Mouse (Mus musculus): Measurements from ENCODE around the gene Cltc. TPM values are rescaled to one million over a fixed set of nuclear protein-coding genes. Genes with fewer than 3 reads are reported as not detected.

Cltc gene
- polyA plus RNA-seq, 1 experiment from 2014 or later = 177 TPM

GRCm38 (mm10) chr11:86682861-86683260 is 74.5 kb downstream of the Cltc start:
- Histone ChIP-seq H3K27ac (ENCODE audit: low read length) (no peak overlapping the region), H3K4me1 (ENCODE audit: control insufficient read depth, insufficient read depth, low read length) (peaks cover 25% of the 10 kb centered on the region), H3K9ac (ENCODE audit: low read depth, low read length) (peak overlapping the region; percentile 92), H3K27me3 (ENCODE audit: control insufficient read depth, insufficient read depth, low read depth, low read length) (no peaks in the 10 kb centered on the region), H3K4me2 (ENCODE audit: low read length) (peak overlapping the region; percentile 89), H3K36me3 (ENCODE audit: control insufficient read depth, insufficient read depth, low read length) (no peaks in the 10 kb centered on the region), H3K9me3 (replicated peaks; ENCODE audit: control insufficient read depth, low read length, poor library complexity, severe bottlenecking) (no peaks in the 10 kb centered on the region), H3K4me3 (ENCODE audit: low read depth, low read length) (peak overlapping the region; percentile 92)
- WGBS = 41% methylated on average over 7 of the region's 7 CpGs
- ATAC-seq = no peak

- H3K36me3 ChIP-seq (ENCODE audit: control insufficient read depth, insufficient read depth, low read length) = no peaks in the 10 kb centered on the region
- no peak for ATAC-seq
- no peak overlapping the region for H3K4me3 ChIP-seq (ENCODE audit: low read depth, low read length)
- H3K4me1 ChIP-seq (ENCODE audit: control insufficient read depth, insufficient read depth, low read length) = peaks cover 25% of the 10 kb centered on the region
- H3K27ac ChIP-seq (ENCODE audit: low read length) = no peak overlapping the region
- no peak overlapping the region for H3K4me2 ChIP-seq (ENCODE audit: low read length)
- no peak overlapping the region for H3K9ac ChIP-seq (ENCODE audit: low read depth, low read length)
- 86% methylated on average over 3 of the region's 3 CpGs for WGBS
- H3K9me3 ChIP-seq (replicated peaks; ENCODE audit: control insufficient read depth, low read length, poor library complexity, severe bottlenecking) = no peaks in the 10 kb centered on the region
- no peaks in the 10 kb centered on the region for H3K27me3 ChIP-seq (ENCODE audit: control insufficient read depth, insufficient read depth, low read depth, low read length)
Observed at GRCm38 (mm10) chr11:86681423-86681822, 75.9 kb downstream of the Cltc start.

GRCm38 (mm10) chr11:86680729-86681128 is 76.6 kb downstream of the Cltc start:
- Histone ChIP-seq H3K9ac (ENCODE audit: low read depth, low read length) (no peak overlapping the region), H3K27me3 (ENCODE audit: control insufficient read depth, insufficient read depth, low read depth, low read length) (no peaks in the 10 kb centered on the region), H3K4me2 (ENCODE audit: low read length) (no peak overlapping the region), H3K4me3 (ENCODE audit: low read depth, low read length) (no peak overlapping the region), H3K9me3 (replicated peaks; ENCODE audit: control insufficient read depth, low read length, poor library complexity, severe bottlenecking) (no peaks in the 10 kb centered on the region), H3K36me3 (ENCODE audit: control insufficient read depth, insufficient read depth, low read length) (no peaks in the 10 kb centered on the region), H3K4me1 (ENCODE audit: control insufficient read depth, insufficient read depth, low read length) (peaks cover 25% of the 10 kb centered on the region), H3K27ac (ENCODE audit: low read length) (no peak overlapping the region)
- WGBS = 92% methylated on average over 3 of the region's 3 CpGs
- no peak for ATAC-seq

- no peak overlapping the region for H3K9ac ChIP-seq (ENCODE audit: low read depth, low read length)
- H3K4me1 ChIP-seq (ENCODE audit: control insufficient read depth, insufficient read depth, low read length) = peaks cover 14% of the 10 kb centered on the region
- H3K4me2 ChIP-seq (ENCODE audit: low read length) = no peak overlapping the region
- H3K4me3 ChIP-seq (ENCODE audit: low read depth, low read length) = no peak overlapping the region
- ATAC-seq = no peak
- 27% methylated on average over 5 of the region's 5 CpGs for WGBS
- H3K27ac ChIP-seq (ENCODE audit: low read length) = no peak overlapping the region
- H3K9me3 ChIP-seq (replicated peaks; ENCODE audit: control insufficient read depth, low read length, poor library complexity, severe bottlenecking) = no peaks in the 10 kb centered on the region
- no peaks in the 10 kb centered on the region for H3K36me3 ChIP-seq (ENCODE audit: control insufficient read depth, insufficient read depth, low read length)
- H3K27me3 ChIP-seq (ENCODE audit: control insufficient read depth, insufficient read depth, low read depth, low read length) = no peaks in the 10 kb centered on the region
Observed at GRCm38 (mm10) chr11:86678957-86679356, 78.4 kb downstream of the Cltc start.

DNA sequence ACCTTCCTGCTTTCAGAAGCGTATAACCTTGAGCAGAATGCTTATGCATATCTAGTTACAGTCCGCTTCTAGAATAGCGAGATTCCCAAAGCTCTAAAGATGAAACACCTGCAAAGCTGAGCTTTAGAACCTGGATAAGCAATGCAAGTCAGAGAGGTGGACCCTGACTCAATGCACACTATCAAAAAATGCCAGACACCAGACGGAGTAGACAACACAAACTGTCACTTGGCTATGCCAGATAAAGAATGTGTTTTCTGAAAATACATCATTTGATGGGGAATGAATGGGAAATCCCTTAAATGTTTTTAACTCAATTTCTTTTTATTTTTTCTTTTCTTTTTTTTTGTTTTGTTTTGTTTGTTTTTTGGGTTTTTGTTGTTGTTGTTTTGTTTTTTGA is 81.8 kb downstream of the Cltc start:
- 91% methylated on average over 4 of the region's 4 CpGs for WGBS
- Histone ChIP-seq H3K27ac (ENCODE audit: low read length) (no peak overlapping the region), H3K4me2 (ENCODE audit: low read length) (no peak overlapping the region), H3K4me1 (ENCODE audit: control insufficient read depth, insufficient read depth, low read length) (0 out of 2 replicates have a peak, but pooled peaks cover 2% of the 10 kb centered on the region), H3K36me3 (ENCODE audit: control insufficient read depth, insufficient read depth, low read length) (no peaks in the 10 kb centered on the region), H3K9me3 (replicated peaks; ENCODE audit: control insufficient read depth, low read length, poor library complexity, severe bottlenecking) (no peaks in the 10 kb centered on the region), H3K9ac (ENCODE audit: low read depth, low read length) (no peak overlapping the region), H3K4me3 (ENCODE audit: low read depth, low read length) (no peak overlapping the region), H3K27me3 (ENCODE audit: control insufficient read depth, insufficient read depth, low read depth, low read length) (no peaks in the 10 kb centered on the region)
- no peak for ATAC-seq

GRCm38 (mm10) chr11:86672772-86673171 is 84.6 kb downstream of the Cltc start:
- H3K27ac ChIP-seq (ENCODE audit: low read length) = no peak overlapping the region
- 80% methylated on average over 3 of the region's 3 CpGs for WGBS
- H3K9me3 ChIP-seq (replicated peaks; ENCODE audit: control insufficient read depth, low read length, poor library complexity, severe bottlenecking) = no peaks in the 10 kb centered on the region
- H3K36me3 ChIP-seq (ENCODE audit: control insufficient read depth, insufficient read depth, low read length) = no peaks in the 10 kb centered on the region
- no peak overlapping the region for H3K9ac ChIP-seq (ENCODE audit: low read depth, low read length)
- H3K27me3 ChIP-seq (ENCODE audit: control insufficient read depth, insufficient read depth, low read depth, low read length) = no peaks in the 10 kb centered on the region
- no peak overlapping the region for H3K4me2 ChIP-seq (ENCODE audit: low read length)
- 0 out of 2 replicates have a peak, but pooled peaks cover 2% of the 10 kb centered on the region for H3K4me1 ChIP-seq (ENCODE audit: control insufficient read depth, insufficient read depth, low read length)
- no peak overlapping the region for H3K4me3 ChIP-seq (ENCODE audit: low read depth, low read length)
- no peak for ATAC-seq

DNA sequence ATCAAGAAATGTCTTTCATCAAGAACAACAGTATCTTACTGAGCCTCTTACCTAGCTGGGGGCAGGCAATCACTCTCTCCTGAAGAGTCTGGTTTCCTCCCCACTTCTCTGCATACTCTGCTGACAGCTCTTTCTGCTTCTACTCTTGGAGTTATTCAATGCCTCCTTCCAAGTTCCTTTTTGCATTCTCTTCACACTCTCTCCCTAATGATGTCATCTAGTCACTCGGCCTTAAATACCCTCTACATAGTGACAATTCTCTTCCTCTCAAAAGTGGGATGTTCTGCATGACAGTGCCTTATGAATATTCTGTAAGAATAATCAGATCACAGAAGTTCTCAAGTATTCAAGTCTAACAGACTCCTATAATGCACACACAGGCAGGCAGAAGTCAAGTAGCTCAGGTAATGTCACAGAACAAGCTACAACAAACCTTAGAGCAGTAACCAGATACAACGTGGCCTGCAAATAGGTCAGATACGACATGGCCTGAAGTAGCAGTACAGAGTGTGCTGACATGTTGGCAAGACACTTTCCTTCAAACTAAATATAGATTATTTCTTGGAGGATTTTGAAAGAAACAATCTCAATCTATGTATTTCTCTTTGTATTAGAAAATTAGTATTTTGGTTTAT is 86.2 kb downstream of the Cltc start:
- Histone ChIP-seq H3K9ac (ENCODE audit: low read depth, low read length) (no peak overlapping the region), H3K4me2 (ENCODE audit: low read length) (no peak overlapping the region), H3K27me3 (ENCODE audit: control insufficient read depth, insufficient read depth, low read depth, low read length) (no peaks in the 10 kb centered on the region), H3K9me3 (replicated peaks; ENCODE audit: control insufficient read depth, low read length, poor library complexity, severe bottlenecking) (no peaks in the 10 kb centered on the region), H3K36me3 (ENCODE audit: control insufficient read depth, insufficient read depth, low read length) (no peaks in the 10 kb centered on the region), H3K4me1 (ENCODE audit: control insufficient read depth, insufficient read depth, low read length) (0 out of 2 replicates have a peak, but pooled peaks cover 2% of the 10 kb centered on the region), H3K4me3 (ENCODE audit: low read depth, low read length) (no peak overlapping the region), H3K27ac (ENCODE audit: low read length) (no peak overlapping the region)
- 64% methylated on average over 3 of the region's 3 CpGs for WGBS
- no peak for ATAC-seq

DNA sequence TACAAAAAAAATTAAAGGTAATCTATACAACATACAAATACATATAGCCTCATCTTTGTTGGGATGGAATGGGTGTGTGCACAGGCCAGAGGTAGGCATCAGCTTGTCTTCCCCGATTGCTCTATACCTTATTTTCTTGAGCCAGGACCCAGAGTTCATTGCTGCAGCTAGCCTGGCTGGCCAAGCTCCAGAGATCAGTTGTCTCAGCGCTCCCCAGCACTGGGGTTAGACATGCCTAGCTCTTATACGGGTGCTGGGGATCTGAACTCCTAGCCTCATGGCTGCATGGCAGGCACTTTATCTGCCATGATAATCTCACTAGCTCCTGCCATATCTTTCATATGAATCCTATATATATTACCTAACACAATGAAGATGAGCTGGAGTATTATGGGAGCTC is 89.2 kb downstream of the Cltc start:
- peaks cover 4% of the 10 kb centered on the region for H3K36me3 ChIP-seq (ENCODE audit: control insufficient read depth, insufficient read depth, low read length)
- no peak overlapping the region for H3K9ac ChIP-seq (ENCODE audit: low read depth, low read length)
- 93% methylated on average over 3 of the region's 3 CpGs for WGBS
- 0 out of 2 replicates have a peak, but pooled peaks cover 2% of the 10 kb centered on the region for H3K4me1 ChIP-seq (ENCODE audit: control insufficient read depth, insufficient read depth, low read length)
- no peak overlapping the region for H3K4me2 ChIP-seq (ENCODE audit: low read length)
- no peaks in the 10 kb centered on the region for H3K27me3 ChIP-seq (ENCODE audit: control insufficient read depth, insufficient read depth, low read depth, low read length)
- no peak for ATAC-seq
- no peak overlapping the region for H3K27ac ChIP-seq (ENCODE audit: low read length)
- H3K9me3 ChIP-seq (replicated peaks; ENCODE audit: control insufficient read depth, low read length, poor library complexity, severe bottlenecking) = no peaks in the 10 kb centered on the region
- H3K4me3 ChIP-seq (ENCODE audit: low read depth, low read length) = no peak overlapping the region

DNA sequence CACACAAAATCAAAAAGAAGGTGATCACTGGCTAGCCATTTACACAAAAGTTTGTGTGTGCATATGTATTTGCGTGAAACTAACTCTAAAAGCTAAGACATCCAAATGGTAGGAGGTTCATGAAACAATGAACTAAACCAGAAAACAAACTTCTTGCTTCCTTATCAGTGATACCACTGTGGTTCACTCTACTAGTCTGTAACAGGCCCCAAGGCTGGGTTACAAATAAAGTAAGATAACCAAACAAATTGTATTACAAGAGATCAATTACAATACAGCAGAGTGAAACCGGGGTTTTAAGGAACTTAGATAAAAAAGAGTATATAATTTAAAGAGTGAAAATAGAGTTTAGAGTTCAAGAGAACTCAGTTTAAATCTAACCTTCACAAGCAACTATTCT is 89.8 kb downstream of the Cltc start:
- Histone ChIP-seq H3K4me3 (ENCODE audit: low read depth, low read length) (no peak overlapping the region), H3K27ac (ENCODE audit: low read length) (no peak overlapping the region), H3K4me1 (ENCODE audit: control insufficient read depth, insufficient read depth, low read length) (0 out of 2 replicates have a peak, but pooled peaks cover 2% of the 10 kb centered on the region), H3K9me3 (replicated peaks; ENCODE audit: control insufficient read depth, low read length, poor library complexity, severe bottlenecking) (no peaks in the 10 kb centered on the region), H3K4me2 (ENCODE audit: low read length) (no peak overlapping the region), H3K27me3 (ENCODE audit: control insufficient read depth, insufficient read depth, low read depth, low read length) (no peaks in the 10 kb centered on the region), H3K36me3 (ENCODE audit: control insufficient read depth, insufficient read depth, low read length) (peaks cover 4% of the 10 kb centered on the region), H3K9ac (ENCODE audit: low read depth, low read length) (no peak overlapping the region)
- ATAC-seq = no peak
- 96% methylated on average over 2 of the region's 2 CpGs for WGBS
